Mouse (Mus musculus) ES-E14 (cell line): ENCODE data around the gene H2-Aa.

Experiments used
- CHD2 ChIP-seq: IDR thresholded peaks from 2 replicates; pipeline ENCODE4 v1.6.1; 2014; ENCODE audit warnings: mild to moderate bottlenecking, low read depth, low read length, inconsistent platforms
- HCFC1 ChIP-seq: IDR thresholded peaks from 2 replicates; pipeline ENCODE4 v1.6.1; 2012; ENCODE audit warnings: low read length, inconsistent platforms, borderline replicate concordance; ENCODE audit not compliant: insufficient read depth
- MAFK ChIP-seq: IDR thresholded peaks from 2 replicates; pipeline ENCODE4 v1.6.1; 2014; ENCODE audit warnings: mild to moderate bottlenecking, low read depth, low read length, inconsistent platforms; ENCODE audit not compliant: insufficient read depth
- ZNF384 ChIP-seq: IDR thresholded peaks from 2 replicates; pipeline ENCODE4 v1.6.1; 2012; ENCODE audit warnings: low read depth, low read length, inconsistent platforms

- no peak for TF ChIP-seq HCFC1
- TF ChIP-seq CHD2: no peak
- TF ChIP-seq MAFK: no peak
- TF ChIP-seq ZNF384: no peak
Observed at GRCm38 (mm10) chr17:34293533-34293932, 5.9 kb upstream of the H2-Aa start.
